Mouse (Mus musculus): ENCODE measurements around the gene LTO1.

- no peak for TF ChIP-seq EP300 (optimal IDR thresholded peaks at IDR 0.05)
- TF ChIP-seq CTCF (IDR thresholded peaks at IDR 0.05; ENCODE audit: low read depth) = no peak
Observed at GRCm38 (mm10) chr7:144898506-144898905, 16.4 kb upstream of the LTO1 start.

Measured in stomach, postnatal 0 days (tissue).